Mouse (Mus musculus): Measurements from ENCODE around the gene Fryl.

GRCm38 (mm10) chr5:73210971-73211315, 45.5 kb downstream of the Fryl start:
- TF ChIP-seq POLR2A (IDR thresholded peaks at IDR 0.05; ENCODE audit: borderline replicate concordance, control insufficient read depth, low read depth, low read length) (no peak), CTCF (IDR thresholded peaks at IDR 0.05; ENCODE audit: control insufficient read depth, insufficient read depth, low read length) (no peak)

Measured in bone marrow, adult 2 months (tissue).